Mouse (Mus musculus) kidney, adult 2 months (tissue): Measurements from ENCODE around the gene Stard7.

ENCODE experiments used
- CTCF ChIP-seq: fragments of 200-500 bp; conservative IDR thresholded peaks from 2 replicates; pipeline ENCODE4 v1.5.1; 2011; ENCODE audit warnings: low read depth, mild to moderate bottlenecking, control low read depth, low read length, moderate library complexity, mixed read lengths; ENCODE audit not compliant: insufficient read depth, insufficient read length
- POLR2A ChIP-seq: fragments of 200-500 bp; IDR thresholded peaks from one replicate; pipeline ENCODE4 v1.6.1; 2011; ENCODE audit warnings: low read depth, low read length, control low read depth

DNA sequence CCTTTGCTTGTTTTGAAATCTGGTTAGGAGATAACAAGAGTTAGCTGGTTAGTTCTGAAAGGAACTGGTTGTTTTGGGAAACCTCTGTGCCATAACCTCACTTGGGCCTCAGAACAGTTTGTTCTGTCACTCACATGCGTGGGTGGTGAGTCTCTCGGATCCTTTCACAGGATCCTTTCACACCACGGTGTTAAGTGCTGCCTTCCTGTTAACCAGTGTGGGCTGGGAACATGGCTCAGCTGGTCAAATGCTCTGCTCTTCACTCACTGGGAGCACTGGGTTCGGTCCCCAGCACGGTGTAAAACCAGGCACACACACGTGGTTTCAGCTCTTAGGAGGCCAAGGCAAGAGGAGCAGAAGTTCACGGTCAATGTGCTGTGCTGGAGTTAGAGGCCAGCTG lies 54.4 kb downstream of the Stard7 start:
- TF ChIP-seq CTCF, result no peak
- TF ChIP-seq POLR2A, result no peak
